Mouse (Mus musculus) embryonic facial prominence, embryonic 12.5 days (tissue): ENCODE data around the gene Xdh. TPM values are rescaled to one million over a fixed set of nuclear protein-coding genes. Genes with fewer than 3 reads are reported as not detected.

Experiments used
- ATAC-seq: fragments of 200-750 bp; cut with Nextera tagmentation; 2 replicates; pipeline ENCODE4 v1.8.0; 2017; ENCODE audit not compliant: insufficient number of reproducible peaks, insufficient read depth, low FRiP score, low TSS enrichment
- H3K27ac ChIP-seq: fragments of 300-500 bp; sonication (generic); 2 replicates; pipeline ENCODE4 v1.5.1; 2016; ENCODE audit warnings: mild to moderate bottlenecking
- H3K27me3 ChIP-seq: fragments of 300-500 bp; sonication (generic); 2 replicates; pipeline ENCODE4 v1.6.1; 2016; ENCODE audit warnings: mild to moderate bottlenecking, moderate library complexity
- H3K36me3 ChIP-seq: fragments of 300-500 bp; sonication (generic); 2 replicates; pipeline ENCODE4 v1.6.1; 2016; ENCODE audit warnings: mild to moderate bottlenecking
- H3K4me1 ChIP-seq: fragments of 300-500 bp; sonication (generic); 2 replicates; pipeline ENCODE4 v1.6.1; 2016
- H3K4me2 ChIP-seq: fragments of 300-500 bp; sonication (generic); replicated peaks from 2 replicates; pipeline ENCODE4 v1.6.1; 2016; ENCODE audit warnings: mild to moderate bottlenecking, moderate library complexity
- H3K4me3 ChIP-seq: fragments of 300-500 bp; sonication (generic); 2 replicates; pipeline ENCODE4 v1.5.1; 2016; ENCODE audit warnings: mild to moderate bottlenecking
- H3K9ac ChIP-seq: fragments of 300-500 bp; sonication (generic); 2 replicates; pipeline ENCODE4 v1.6.1; 2016; ENCODE audit warnings: mild to moderate bottlenecking, moderate library complexity
- H3K9me3 ChIP-seq: fragments of 300-500 bp; sonication (generic); 2 replicates; pipeline ENCODE4 v1.6.1; 2016; ENCODE audit warnings: mild to moderate bottlenecking, moderate library complexity
- WGBS: fragments of 180-500 bp; shearing (Covaris S2); methylation state at CpG from one replicate; pipeline ENCODE4 v1.1.7; 2016; 5-methylcytosine and 5-hydroxymethylcytosine counted together
- polyA plus RNA-seq: library from polyadenylated mRNA; unstranded; fragments of >200 nt; fragmentation: Nextera tagmentation; extraction: Ambion mirVana; gene quantifications from 2 replicates; pipeline ENCODE4 v1.2.1, GENCODE M21; 2016

The Xdh gene
- polyA plus RNA-seq, 1 experiment from 2014 or later, result 0.70 TPM

DNA sequence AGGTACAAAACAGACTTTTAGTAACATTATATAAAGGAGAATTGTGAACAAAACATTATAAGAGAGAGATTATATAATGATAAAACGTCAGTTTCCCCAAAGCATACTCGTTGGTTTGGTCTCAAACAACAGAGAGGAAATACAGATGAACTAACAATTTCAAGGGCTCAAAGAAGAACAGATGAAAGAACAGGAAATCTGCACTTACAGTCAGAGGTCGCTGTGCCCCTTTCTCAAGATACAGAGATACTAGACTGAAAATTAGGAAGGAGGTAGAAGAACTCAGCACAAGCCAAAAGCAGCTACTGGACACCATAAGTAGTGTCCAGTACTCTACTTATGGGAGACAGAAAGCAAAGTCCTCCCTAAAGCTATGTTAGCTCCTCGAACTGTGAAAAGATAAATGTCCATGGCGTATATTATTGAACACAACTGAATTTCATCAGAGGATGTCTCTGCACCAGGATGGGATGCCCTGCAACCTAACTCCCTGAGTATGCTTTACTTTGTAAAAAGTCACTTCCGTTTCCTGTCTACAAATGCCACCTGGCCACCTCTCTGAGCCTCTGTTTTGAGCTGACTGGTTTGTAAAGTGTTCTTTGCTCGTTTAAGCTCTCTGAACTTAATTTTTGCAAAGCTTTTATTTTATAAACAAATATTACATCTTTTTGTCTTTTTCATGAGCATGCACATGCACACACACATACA is 44.8 kb downstream of the Xdh start:
- H3K4me3 ChIP-seq, result no peak overlapping the region
- 0 out of 2 replicates have a peak, but pooled peaks cover 3% of the 10 kb centered on the region for H3K4me1 ChIP-seq
- no peak for ATAC-seq
- H3K27ac ChIP-seq, result no peak overlapping the region
- H3K9ac ChIP-seq, result no peak overlapping the region
- 73% methylated on average over 7 of the region's 7 CpGs for WGBS
- H3K27me3 ChIP-seq, result no peaks in the 10 kb centered on the region
- H3K9me3 ChIP-seq, result no peaks in the 10 kb centered on the region
- H3K4me2 ChIP-seq, result no peak overlapping the region
- H3K36me3 ChIP-seq, result no peaks in the 10 kb centered on the region

GRCm38 (mm10) chr17:73903121-73903520 is 46.9 kb downstream of the Xdh start:
- Histone ChIP-seq H3K4me3 (no peak overlapping the region), H3K4me1 (0 out of 2 replicates have a peak, but pooled peaks cover 3% of the 10 kb centered on the region), H3K27me3 (no peaks in the 10 kb centered on the region), H3K9ac (no peak overlapping the region), H3K9me3 (no peaks in the 10 kb centered on the region), H3K36me3 (no peaks in the 10 kb centered on the region), H3K4me2 (no peak overlapping the region), H3K27ac (no peak overlapping the region)
- WGBS, result 96% methylated on average over 1 of the region's 1 CpGs
- no peak for ATAC-seq

- Histone ChIP-seq H3K4me1 (0 out of 2 replicates have a peak, but pooled peaks cover 3% of the 10 kb centered on the region), H3K9me3 (no peaks in the 10 kb centered on the region), H3K4me3 (no peak overlapping the region), H3K4me2 (no peak overlapping the region), H3K36me3 (no peaks in the 10 kb centered on the region), H3K27me3 (no peaks in the 10 kb centered on the region), H3K27ac (no peak overlapping the region), H3K9ac (no peak overlapping the region)
- ATAC-seq, result 0 out of 2 replicates have a peak, but pooled peaks have one; percentile 60
- 38% methylated on average over 5 of the region's 5 CpGs for WGBS
Observed at GRCm38 (mm10) chr17:73902234-73902636, 47.8 kb downstream of the Xdh start.

- H3K4me3 ChIP-seq, result no peak overlapping the region
- no peak overlapping the region for H3K4me2 ChIP-seq
- H3K27ac ChIP-seq, result no peak overlapping the region
- no peaks in the 10 kb centered on the region for H3K9me3 ChIP-seq
- H3K27me3 ChIP-seq, result no peaks in the 10 kb centered on the region
- no peaks in the 10 kb centered on the region for H3K36me3 ChIP-seq
- 86% methylated on average over 5 of the region's 5 CpGs for WGBS
- ATAC-seq, result no peak
- H3K9ac ChIP-seq, result no peak overlapping the region
- no peaks in the 10 kb centered on the region for H3K4me1 ChIP-seq
Observed at GRCm38 (mm10) chr17:73894399-73894798, 55.6 kb downstream of the Xdh start.

DNA sequence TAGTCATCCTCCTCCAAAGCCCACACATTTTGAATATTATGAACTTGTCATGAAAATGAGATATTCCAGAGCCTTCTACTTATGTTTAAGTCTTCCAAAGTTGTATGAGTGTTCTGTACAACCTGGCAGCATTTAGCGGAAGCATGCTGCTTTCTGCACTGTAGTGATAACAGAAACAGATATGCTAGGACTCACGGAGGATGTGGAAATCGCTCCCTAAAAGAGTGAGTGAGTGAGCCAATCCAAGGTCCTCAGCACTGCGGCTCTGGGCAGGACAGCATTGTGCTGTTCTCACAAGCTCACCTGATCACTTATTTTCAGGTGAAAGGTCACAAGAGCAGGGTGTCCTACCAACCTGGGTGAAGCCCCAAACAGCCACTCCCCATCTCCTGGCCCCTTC is 56.2 kb downstream of the Xdh start:
- WGBS, result 83% methylated on average over 4 of the region's 4 CpGs
- Histone ChIP-seq H3K36me3 (no peaks in the 10 kb centered on the region), H3K4me3 (no peak overlapping the region), H3K9ac (no peak overlapping the region), H3K27ac (no peak overlapping the region), H3K27me3 (no peaks in the 10 kb centered on the region), H3K4me2 (no peak overlapping the region), H3K9me3 (no peaks in the 10 kb centered on the region), H3K4me1 (no peaks in the 10 kb centered on the region)
- no peak for ATAC-seq

- no peak for ATAC-seq
- H3K27ac ChIP-seq, result no peak overlapping the region
Observed at GRCm38 (mm10) chr17:73893207-73893606, 56.8 kb downstream of the Xdh start.

GRCm38 (mm10) chr17:73891590-73891989 is 58.4 kb downstream of the Xdh start:
- Histone ChIP-seq H3K36me3 (no peaks in the 10 kb centered on the region), H3K27ac (no peak overlapping the region), H3K4me3 (no peak overlapping the region), H3K4me1 (no peaks in the 10 kb centered on the region), H3K9ac (no peak overlapping the region), H3K4me2 (no peak overlapping the region), H3K9me3 (no peaks in the 10 kb centered on the region), H3K27me3 (no peaks in the 10 kb centered on the region)
- no peak for ATAC-seq
- 84% methylated on average over 1 of the region's 1 CpGs for WGBS

More at GRCm38 (mm10) chr17:73893207-73893606, 56.8 kb downstream of the Xdh start:
- Histone ChIP-seq H3K36me3 (no peaks in the 10 kb centered on the region), H3K4me2 (no peak overlapping the region), H3K27me3 (no peaks in the 10 kb centered on the region), H3K4me3 (no peak overlapping the region), H3K9ac (no peak overlapping the region), H3K4me1 (no peaks in the 10 kb centered on the region), H3K9me3 (no peaks in the 10 kb centered on the region)
- WGBS, result 74% methylated on average over 10 of the region's 10 CpGs

GRCm38 (mm10) chr17:73886071-73886785 is 63.8 kb downstream of the Xdh start:
- no peak overlapping the region for H3K9ac ChIP-seq
- 76% methylated on average over 25 of the region's 25 CpGs for WGBS
- no peaks in the 10 kb centered on the region for H3K9me3 ChIP-seq
- H3K4me1 ChIP-seq, result no peaks in the 10 kb centered on the region; the same call in 1 of the 2 replicates
- no peaks in the 10 kb centered on the region for H3K36me3 ChIP-seq
- H3K27me3 ChIP-seq, result no peaks in the 10 kb centered on the region
- H3K4me3 ChIP-seq, result no peak overlapping the region
- no peak for ATAC-seq
- H3K4me2 ChIP-seq, result no peak overlapping the region
- H3K27ac ChIP-seq, result no peak overlapping the region

DNA sequence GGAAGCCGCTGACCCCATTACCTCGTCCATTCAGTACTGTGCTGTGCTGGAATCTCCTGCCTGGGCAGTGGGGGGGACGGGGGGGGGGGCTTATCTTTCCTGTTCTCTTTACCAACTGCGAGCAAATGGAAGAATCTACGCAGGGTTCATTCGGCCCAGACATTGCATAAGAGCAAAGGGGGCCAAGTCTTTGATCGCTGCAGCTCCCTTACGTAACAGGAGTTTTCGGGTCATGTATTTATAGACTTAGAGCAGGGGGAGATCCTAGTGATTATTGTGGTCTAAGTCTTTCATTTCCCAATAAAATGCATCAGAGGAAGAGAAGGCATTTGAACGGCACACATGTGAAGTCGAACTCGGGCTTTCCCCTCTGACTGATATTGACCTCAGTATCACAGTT is 66.7 kb downstream of the Xdh start:
- Histone ChIP-seq H3K9me3 (no peaks in the 10 kb centered on the region), H3K27me3 (no peaks in the 10 kb centered on the region; the same call in 1 of the 2 replicates), H3K9ac (no peak overlapping the region), H3K36me3 (no peaks in the 10 kb centered on the region), H3K4me1 (no peaks in the 10 kb centered on the region; the same call in 1 of the 2 replicates), H3K4me3 (no peak overlapping the region), H3K27ac (no peak overlapping the region), H3K4me2 (no peak overlapping the region)
- 83% methylated on average over 12 of the region's 12 CpGs for WGBS
- no peak for ATAC-seq

- H3K27me3 ChIP-seq, result no peaks in the 10 kb centered on the region; the same call in 1 of the 2 replicates
- no peak overlapping the region for H3K4me2 ChIP-seq
- no peaks in the 10 kb centered on the region; the same call in 1 of the 2 replicates for H3K4me1 ChIP-seq
- H3K27ac ChIP-seq, result no peak overlapping the region
- no peaks in the 10 kb centered on the region for H3K36me3 ChIP-seq
- H3K9ac ChIP-seq, result no peak overlapping the region
- no peak for ATAC-seq
- no peak overlapping the region for H3K4me3 ChIP-seq
- 12% methylated on average over 9 of the region's 9 CpGs for WGBS
- H3K9me3 ChIP-seq, result no peaks in the 10 kb centered on the region
Observed at GRCm38 (mm10) chr17:73882194-73882593, 67.8 kb downstream of the Xdh start.

DNA sequence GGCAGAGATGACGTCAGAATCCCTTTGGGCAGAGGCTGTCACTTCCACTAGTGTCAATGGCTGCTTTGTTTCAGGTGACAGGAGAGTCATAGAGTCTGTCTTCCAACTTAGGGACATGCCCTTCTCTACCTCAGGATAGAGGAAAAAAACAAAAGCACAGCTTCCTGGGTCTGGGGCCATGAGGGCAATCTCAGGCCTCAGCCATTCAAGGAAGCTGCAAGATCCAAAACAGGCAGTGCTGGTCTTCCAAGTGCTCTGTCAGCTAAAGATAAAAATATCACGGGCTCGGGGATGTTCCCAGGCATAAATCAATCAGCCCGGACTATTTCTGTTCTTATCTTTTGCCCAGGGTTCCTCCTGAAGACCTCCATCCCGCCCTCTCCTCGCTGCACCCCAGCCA is 68.7 kb downstream of the Xdh start:
- Histone ChIP-seq H3K36me3 (no peaks in the 10 kb centered on the region), H3K4me3 (no peak overlapping the region), H3K27ac (no peak overlapping the region), H3K27me3 (no peaks in the 10 kb centered on the region; the same call in 1 of the 2 replicates), H3K4me2 (no peak overlapping the region), H3K9me3 (no peaks in the 10 kb centered on the region), H3K4me1 (no peaks in the 10 kb centered on the region; the same call in 1 of the 2 replicates), H3K9ac (no peak overlapping the region)
- no peak for ATAC-seq
- 74% methylated on average over 6 of the region's 6 CpGs for WGBS

DNA sequence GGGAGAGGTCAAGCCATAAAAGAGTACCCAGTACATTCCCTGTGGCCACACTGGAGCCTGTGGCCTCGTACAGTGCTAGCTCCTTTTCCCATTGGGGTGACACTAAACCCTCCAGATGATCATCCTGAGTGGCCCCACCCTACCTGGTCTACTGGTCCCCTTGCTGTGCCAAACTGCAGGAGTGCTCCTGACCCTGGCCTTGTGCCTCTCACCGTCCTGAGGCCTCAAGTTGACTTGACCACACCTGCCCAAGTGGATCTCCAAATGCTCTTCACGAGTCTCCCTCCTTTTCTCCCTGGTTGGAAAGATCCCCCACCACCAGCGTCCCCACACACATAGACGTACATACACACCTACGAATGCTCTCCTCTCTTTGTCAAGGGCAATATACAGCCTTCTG is 69.7 kb downstream of the Xdh start:
- Histone ChIP-seq H3K27ac (no peak overlapping the region), H3K4me2 (no peak overlapping the region), H3K9ac (no peak overlapping the region), H3K36me3 (no peaks in the 10 kb centered on the region), H3K4me3 (no peak overlapping the region), H3K27me3 (no peaks in the 10 kb centered on the region; the same call in 1 of the 2 replicates), H3K4me1 (no peaks in the 10 kb centered on the region), H3K9me3 (no peaks in the 10 kb centered on the region)
- ATAC-seq, result no peak
- WGBS, result 78% methylated on average over 6 of the region's 6 CpGs
